Mouse (Mus musculus): ENCODE data around the gene Ckmt2. TPM values are rescaled to one million over a fixed set of nuclear protein-coding genes. Genes with fewer than 3 reads are reported as not detected.

Ckmt2 gene
- polyA plus RNA-seq (2015; fragmentation: Nextera tagmentation; extraction: Ambion mirVana): not detected in 2 replicates

DNA sequence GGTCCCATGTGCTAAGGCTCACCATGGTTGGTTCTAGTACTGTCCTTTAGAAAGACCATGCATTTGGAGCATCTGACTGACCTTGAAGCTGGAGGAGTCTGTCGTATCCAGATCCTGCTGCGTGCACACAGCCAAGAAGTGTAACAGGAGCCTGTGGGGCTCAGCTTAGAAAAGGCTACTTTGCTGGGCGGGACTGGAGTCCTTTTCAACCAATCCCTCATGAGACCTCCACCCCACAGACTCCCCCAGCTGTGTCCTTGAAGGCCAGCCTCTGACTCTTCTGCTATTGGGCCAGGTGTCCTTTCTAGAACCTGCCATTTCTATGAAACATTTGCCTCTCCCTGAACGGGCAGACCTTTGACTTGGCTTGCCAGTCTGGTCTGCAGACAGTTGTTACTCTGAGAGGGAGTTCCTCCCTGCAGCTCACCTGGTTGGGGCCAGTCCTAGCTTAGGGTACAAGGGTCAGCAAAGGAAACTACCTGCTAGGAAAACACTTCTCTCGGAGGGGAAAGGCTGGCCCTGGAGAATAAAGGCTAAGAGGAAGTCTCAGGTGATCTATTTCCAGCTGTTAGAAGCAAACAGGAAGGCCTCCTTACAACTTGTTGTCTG is at the start of gene Ckmt2:
Gene Ckmt2, minus strand, starts transcription at position 145 of the 609 bp plus-strand sequence.
- Histone ChIP-seq H3K27ac (no peak within 1 kb of the TSS), H3K4me3 (no peak within 1 kb of the TSS), H3K36me3 (replicated peaks) (no peaks in the 10 kb centered on the region), H3K4me1 (no peaks in the 10 kb centered on the region), H3K9me3 (no peaks in the 10 kb centered on the region), H3K4me2 (no peak within 1 kb of the TSS), H3K27me3 (replicated peaks) (no peaks in the 10 kb centered on the region), H3K9ac (no peak within 1 kb of the TSS)
- ATAC-seq (replicated peaks): no peak
- 81% methylated on average over 5 of the region's 5 CpGs for WGBS

DNA sequence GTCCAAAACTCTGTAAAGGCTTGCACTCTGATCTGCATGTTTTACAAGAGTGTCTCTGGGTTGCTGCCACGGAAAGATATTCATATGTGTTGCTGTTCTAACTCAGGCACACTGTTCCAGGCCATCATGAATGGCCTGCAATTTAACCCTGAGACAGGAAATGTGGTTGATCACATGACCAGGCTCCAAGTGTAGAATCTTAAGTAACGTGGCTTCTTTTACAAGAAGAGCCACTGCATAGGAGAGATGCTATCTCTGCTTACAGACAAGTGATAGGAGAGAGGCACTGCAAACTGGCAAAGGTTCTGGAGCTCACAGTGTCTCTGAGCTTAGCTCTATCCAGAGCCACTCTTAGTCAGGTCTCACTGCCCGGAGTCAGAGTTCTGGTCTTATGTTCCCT is 44.3 kb upstream of the Ckmt2 start:
- Histone ChIP-seq H3K4me1 (no peaks in the 10 kb centered on the region; the same call in 1 of the 2 replicates), H3K9ac (no peak overlapping the region), H3K4me3 (no peak overlapping the region), H3K4me2 (no peak overlapping the region), H3K27me3 (replicated peaks) (no peaks in the 10 kb centered on the region), H3K27ac (no peak overlapping the region), H3K9me3 (no peaks in the 10 kb centered on the region), H3K36me3 (replicated peaks) (no peaks in the 10 kb centered on the region)
- no peak for ATAC-seq (replicated peaks)
- 80% methylated on average over 3 of the region's 3 CpGs for WGBS

DNA sequence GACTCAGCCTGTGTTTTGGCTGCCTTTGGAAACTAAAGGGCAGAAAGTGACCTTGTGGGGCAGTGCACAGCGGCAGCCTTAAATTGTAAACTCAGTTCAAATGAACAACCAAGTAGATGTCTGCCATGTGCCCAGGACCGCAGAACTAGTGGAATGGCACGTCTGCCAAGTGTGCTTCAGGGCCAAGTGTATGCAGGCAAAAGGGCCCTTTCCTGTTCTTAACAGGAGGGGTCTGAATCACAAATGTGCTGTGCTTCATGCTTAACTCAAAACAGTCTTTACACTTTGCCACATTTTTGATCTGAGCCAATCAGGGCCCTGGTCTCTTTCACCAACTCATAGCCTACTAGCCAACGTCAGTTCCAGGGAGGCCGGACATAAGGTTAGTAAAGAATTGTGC is 42.1 kb upstream of the Ckmt2 start:
- 84% methylated on average over 5 of the region's 5 CpGs for WGBS

DNA sequence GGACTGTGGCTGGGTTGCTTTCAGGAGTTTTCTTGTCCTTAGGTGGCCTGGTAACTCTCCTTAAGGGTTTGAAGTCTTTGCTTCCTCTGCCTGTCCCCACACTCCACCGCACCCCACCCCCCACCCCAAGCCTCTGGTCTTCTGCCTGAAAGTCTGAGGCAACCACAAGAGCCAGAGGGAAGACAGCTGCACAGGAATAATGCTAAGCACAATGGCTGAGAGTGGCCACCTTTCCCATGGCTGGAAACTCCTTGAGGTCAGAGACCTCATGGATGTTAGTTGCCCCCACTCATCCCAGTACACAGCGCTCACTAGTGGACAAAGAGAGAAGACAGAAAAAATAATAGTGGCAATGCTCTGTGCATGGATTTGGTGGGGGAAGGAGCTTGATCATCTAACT is 41.1 kb upstream of the Ckmt2 start:
- 89% methylated on average over 2 of the region's 2 CpGs for WGBS
- no peak overlapping the region for H3K4me3 ChIP-seq
- no peaks in the 10 kb centered on the region for H3K9me3 ChIP-seq
- no peak overlapping the region for H3K27ac ChIP-seq
- ATAC-seq (replicated peaks): no peak
- H3K36me3 ChIP-seq (replicated peaks): no peaks in the 10 kb centered on the region
- H3K9ac ChIP-seq: no peak overlapping the region
- H3K27me3 ChIP-seq (replicated peaks): no peaks in the 10 kb centered on the region
- H3K4me1 ChIP-seq: peaks cover 6% of the 10 kb centered on the region
- no peak overlapping the region for H3K4me2 ChIP-seq

More for the DNA sequence above, 42.1 kb upstream of the Ckmt2 start:
- H3K4me2 ChIP-seq: no peak overlapping the region
- H3K9ac ChIP-seq: no peak overlapping the region
- no peaks in the 10 kb centered on the region for H3K36me3 ChIP-seq (replicated peaks)
- no peak for ATAC-seq (replicated peaks)
- no peak overlapping the region for H3K4me3 ChIP-seq
- H3K27me3 ChIP-seq (replicated peaks): no peaks in the 10 kb centered on the region
- H3K9me3 ChIP-seq: no peaks in the 10 kb centered on the region
- peaks cover 6% of the 10 kb centered on the region for H3K4me1 ChIP-seq
- H3K27ac ChIP-seq: no peak overlapping the region

DNA sequence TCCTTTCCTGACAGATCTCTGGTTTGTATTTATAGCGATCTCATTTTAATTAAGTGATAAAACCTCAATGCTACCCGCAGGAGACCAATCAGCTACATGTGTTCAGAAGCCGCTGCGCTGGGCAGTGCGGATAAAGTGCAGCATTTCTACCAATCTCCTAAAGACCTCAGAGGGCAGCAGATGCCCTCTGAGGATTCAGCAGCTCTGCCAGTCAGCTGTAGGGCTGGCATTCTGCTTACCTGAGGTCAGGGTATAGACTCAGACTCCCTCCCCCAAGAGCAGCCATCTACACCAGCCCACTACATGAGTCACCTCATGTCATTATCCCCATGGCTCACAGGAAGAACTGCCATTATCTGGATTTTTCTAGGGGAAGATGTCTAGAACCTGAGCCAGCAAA is 39.6 kb upstream of the Ckmt2 start:
- no peaks in the 10 kb centered on the region for H3K36me3 ChIP-seq (replicated peaks)

DNA sequence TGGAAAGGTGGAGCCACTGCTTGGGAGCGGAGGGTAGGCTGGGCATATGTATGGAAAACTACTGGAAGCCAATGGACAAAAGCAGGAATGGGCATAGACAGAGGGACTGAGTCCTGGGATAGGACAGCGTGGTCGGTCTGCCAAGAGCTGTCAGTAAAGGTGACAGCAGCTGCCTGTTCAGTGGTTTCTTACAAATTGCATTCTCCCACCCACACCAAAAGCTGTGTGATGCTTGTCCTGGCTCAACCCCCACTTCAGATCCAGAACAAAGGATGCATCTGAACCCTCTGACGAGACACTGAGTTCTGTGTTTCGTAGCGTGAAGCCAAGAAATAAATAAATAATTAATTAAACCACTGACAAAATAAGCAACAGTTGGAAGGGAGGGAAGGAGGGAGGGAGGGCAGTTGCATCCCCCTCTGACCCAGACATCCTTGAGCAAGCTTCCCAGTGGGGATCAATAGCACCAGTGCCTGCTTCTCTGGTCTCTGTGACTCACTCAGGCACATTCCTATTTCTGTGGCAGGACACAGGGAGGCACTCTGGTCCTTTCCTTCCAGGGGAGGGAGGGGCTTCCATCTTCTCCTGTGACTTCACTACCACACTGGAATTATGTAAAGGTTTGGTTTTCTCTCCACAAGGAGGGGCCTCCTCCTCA is 39.0 kb upstream of the Ckmt2 start:
- peak overlapping the region; percentile 20; the same call in 1 of the 2 replicates for H3K4me2 ChIP-seq
- no peak overlapping the region for H3K27ac ChIP-seq

More for the DNA sequence above, 39.6 kb upstream of the Ckmt2 start:
- H3K27ac ChIP-seq: no peak overlapping the region
- no peaks in the 10 kb centered on the region for H3K9me3 ChIP-seq
- no peak overlapping the region for H3K9ac ChIP-seq
- peaks cover 6% of the 10 kb centered on the region for H3K4me1 ChIP-seq
- H3K4me3 ChIP-seq: no peak overlapping the region
- 90% methylated on average over 5 of the region's 5 CpGs for WGBS
- ATAC-seq (replicated peaks): peak; percentile 38
- H3K27me3 ChIP-seq (replicated peaks): no peaks in the 10 kb centered on the region
- no peak overlapping the region for H3K4me2 ChIP-seq

DNA sequence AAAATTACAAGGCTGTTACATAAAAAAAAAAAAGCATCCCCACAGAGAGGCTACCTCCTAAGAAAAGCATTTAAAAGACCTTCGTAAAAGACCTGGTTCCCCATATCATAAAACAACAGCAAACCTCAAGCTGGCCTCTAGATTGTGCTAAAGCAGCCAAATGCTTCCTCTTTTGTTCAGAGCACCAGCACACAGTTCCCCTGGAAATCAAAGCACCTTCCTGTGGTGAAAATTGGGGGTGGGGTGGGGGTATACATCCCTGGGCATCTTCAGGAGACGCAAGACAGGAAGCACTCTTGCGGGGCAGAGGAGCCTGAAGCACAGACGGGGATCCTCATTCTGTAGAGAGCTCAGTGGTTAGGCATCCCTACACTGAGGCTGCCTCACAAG is 38.5 kb upstream of the Ckmt2 start:
- no peak overlapping the region for H3K27ac ChIP-seq

More for the DNA sequence above, 39.0 kb upstream of the Ckmt2 start:
- Histone ChIP-seq H3K36me3 (replicated peaks) (no peaks in the 10 kb centered on the region), H3K27me3 (replicated peaks) (no peaks in the 10 kb centered on the region), H3K9ac (no peak overlapping the region), H3K4me3 (no peak overlapping the region), H3K9me3 (no peaks in the 10 kb centered on the region), H3K4me1 (peaks cover 6% of the 10 kb centered on the region)
- WGBS: 41% methylated on average over 6 of the region's 6 CpGs
- peak; percentile 82 for ATAC-seq (replicated peaks)

DNA sequence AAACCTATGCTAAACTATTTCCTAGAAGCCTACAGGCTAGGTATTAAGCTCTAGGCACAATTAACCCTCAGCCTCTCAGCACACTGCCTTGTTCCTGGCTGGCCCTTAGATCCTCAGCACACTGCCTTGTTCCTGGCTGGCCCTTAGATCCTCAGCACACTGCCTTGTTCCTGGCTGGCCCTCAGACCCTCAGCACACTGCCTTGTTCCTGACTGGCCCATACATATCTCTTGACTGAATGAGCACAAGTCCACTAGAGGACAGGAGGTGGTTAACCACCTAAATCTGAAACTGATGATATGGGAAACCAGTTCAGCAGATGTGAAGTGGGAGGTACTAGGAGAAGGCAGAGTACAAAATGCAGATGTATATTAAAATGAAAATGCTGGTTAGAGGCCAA is 35.0 kb upstream of the Ckmt2 start:
- Histone ChIP-seq H3K27me3 (replicated peaks) (no peaks in the 10 kb centered on the region), H3K9ac (no peak overlapping the region), H3K4me1 (peaks cover 6% of the 10 kb centered on the region), H3K27ac (no peak overlapping the region), H3K9me3 (no peaks in the 10 kb centered on the region), H3K4me3 (no peak overlapping the region), H3K4me2 (no peak overlapping the region), H3K36me3 (replicated peaks) (no peaks in the 10 kb centered on the region)
- no peak for ATAC-seq (replicated peaks)

More for the DNA sequence above, 38.5 kb upstream of the Ckmt2 start:
- no peaks in the 10 kb centered on the region for H3K36me3 ChIP-seq (replicated peaks)
- peaks cover 6% of the 10 kb centered on the region for H3K4me1 ChIP-seq
- H3K27me3 ChIP-seq (replicated peaks): no peaks in the 10 kb centered on the region
- H3K9me3 ChIP-seq: no peaks in the 10 kb centered on the region
- H3K9ac ChIP-seq: no peak overlapping the region
- H3K4me3 ChIP-seq: no peak overlapping the region
- ATAC-seq (replicated peaks): peak; percentile 31
- peak overlapping the region; percentile 20; the same call in 1 of the 2 replicates for H3K4me2 ChIP-seq
- WGBS: 31% methylated on average over 4 of the region's 4 CpGs

DNA sequence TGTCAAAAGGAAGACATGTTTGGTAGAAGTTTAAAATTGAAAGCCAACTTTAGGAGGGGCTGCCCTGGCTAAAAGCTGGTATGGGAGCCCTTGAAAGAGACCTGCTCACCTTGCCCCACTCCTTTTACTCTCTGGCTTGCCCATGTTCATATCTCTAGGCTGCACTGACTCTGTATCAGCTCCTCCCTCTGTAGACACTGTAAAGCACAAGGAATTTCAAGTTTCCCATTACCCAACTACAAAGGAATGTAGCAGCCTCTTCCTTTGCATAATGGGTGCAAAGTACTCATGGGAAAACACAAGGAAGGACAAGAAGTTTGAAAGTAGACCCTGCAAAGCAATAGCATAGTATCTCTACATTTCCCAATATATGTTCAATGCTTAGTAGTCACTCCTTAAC is 34.5 kb upstream of the Ckmt2 start:
- Histone ChIP-seq H3K4me2 (no peak overlapping the region), H3K27ac (no peak overlapping the region), H3K9ac (no peak overlapping the region), H3K4me1 (peaks cover 6% of the 10 kb centered on the region), H3K36me3 (replicated peaks) (no peaks in the 10 kb centered on the region), H3K27me3 (replicated peaks) (no peaks in the 10 kb centered on the region), H3K4me3 (no peak overlapping the region), H3K9me3 (no peaks in the 10 kb centered on the region)
- no peak for ATAC-seq (replicated peaks)

DNA sequence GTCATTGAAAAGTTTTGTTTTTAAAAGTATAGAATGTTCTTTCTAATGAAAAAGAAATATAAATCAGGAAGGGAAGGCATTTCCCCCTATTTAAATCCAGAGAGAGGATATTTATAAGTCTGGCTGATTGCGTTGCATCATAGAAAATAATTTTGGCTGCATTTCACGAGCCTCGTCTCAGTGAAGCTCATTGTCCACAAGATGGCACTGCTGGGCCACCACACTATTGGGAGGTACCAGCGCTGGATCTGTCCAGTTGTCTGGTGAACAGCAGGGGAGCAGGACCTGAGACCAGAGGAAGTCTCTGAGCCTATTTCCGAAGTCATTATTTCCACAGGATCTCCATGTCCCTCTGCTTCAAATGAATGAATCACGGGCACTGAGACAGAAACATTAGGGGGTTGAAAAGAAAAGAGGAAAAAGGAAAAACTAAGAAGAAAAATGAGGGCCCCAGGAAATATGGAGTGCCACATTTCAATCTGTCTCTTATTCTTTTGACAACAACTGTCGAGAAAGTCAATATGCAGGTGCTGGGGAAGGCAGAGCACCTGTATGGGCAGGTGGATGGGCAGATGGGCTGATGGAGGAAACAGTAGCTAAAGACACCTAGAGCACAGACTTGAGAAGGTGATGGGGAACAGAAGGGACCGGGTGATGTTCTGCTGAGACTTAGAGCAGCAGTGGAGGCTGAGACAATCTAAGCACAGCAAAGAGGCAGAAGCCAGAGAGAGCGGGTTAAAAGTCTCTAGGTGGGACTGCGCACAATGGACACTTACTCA is 31.7 kb upstream of the Ckmt2 start:
- Histone ChIP-seq H3K36me3 (replicated peaks) (no peaks in the 10 kb centered on the region), H3K9me3 (no peaks in the 10 kb centered on the region), H3K27me3 (replicated peaks) (no peaks in the 10 kb centered on the region), H3K4me2 (no peak overlapping the region), H3K4me1 (no peaks in the 10 kb centered on the region), H3K27ac (no peak overlapping the region), H3K4me3 (no peak overlapping the region), H3K9ac (no peak overlapping the region)
- ATAC-seq (replicated peaks): peak; percentile 94
- 36% methylated on average over 10 of the region's 10 CpGs for WGBS

DNA sequence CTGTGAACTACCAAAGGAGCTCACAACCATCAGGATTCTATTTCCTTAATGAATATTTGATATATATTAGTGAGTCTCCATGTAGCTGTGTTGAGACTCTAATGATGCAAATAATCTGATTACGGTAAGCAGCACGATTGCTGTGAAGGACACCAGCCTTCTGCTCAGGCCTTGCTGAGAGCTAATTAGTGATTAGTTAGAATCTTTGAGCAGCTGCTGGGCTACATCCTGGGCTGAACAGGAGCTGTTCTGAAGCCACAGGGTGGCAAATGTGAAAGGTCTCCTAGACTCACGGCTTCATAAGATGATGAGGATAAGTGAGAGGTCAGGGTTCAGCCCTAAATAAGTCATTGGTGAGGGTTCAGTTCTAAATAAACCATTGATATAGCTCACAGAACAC is 29.7 kb upstream of the Ckmt2 start:
- no peaks in the 10 kb centered on the region for H3K9me3 ChIP-seq
- no peak overlapping the region for H3K4me2 ChIP-seq
- H3K4me3 ChIP-seq: no peak overlapping the region
- no peaks in the 10 kb centered on the region for H3K36me3 ChIP-seq (replicated peaks)
- H3K9ac ChIP-seq: no peak overlapping the region
- no peaks in the 10 kb centered on the region for H3K27me3 ChIP-seq (replicated peaks)
- H3K4me1 ChIP-seq: no peaks in the 10 kb centered on the region
- WGBS: 62% methylated on average over 3 of the region's 3 CpGs
- no peak for ATAC-seq (replicated peaks)
- H3K27ac ChIP-seq: no peak overlapping the region

DNA sequence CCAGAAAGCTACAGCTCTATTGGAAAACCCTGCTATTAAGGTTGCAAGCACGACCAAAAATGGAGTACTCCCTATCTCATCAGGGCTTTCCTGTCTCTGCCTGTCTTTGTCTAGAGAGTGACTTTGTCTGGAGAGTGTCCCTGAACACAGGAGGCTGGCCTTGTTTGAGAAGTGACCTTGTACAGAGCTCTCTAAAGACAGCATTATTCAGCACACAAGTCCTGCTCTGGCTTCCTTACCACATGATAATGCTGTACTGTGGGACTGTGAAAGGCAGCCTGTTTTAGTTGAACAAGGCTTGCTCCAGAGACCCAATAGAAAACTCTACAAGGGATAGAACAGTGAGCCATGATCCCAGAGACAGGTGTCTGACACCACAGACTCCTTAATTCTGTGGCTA is 19.8 kb upstream of the Ckmt2 start:
- Histone ChIP-seq H3K4me3 (no peak overlapping the region), H3K27ac (no peak overlapping the region), H3K4me2 (no peak overlapping the region), H3K9ac (no peak overlapping the region), H3K4me1 (no peaks in the 10 kb centered on the region), H3K27me3 (replicated peaks) (no peaks in the 10 kb centered on the region), H3K36me3 (replicated peaks) (no peaks in the 10 kb centered on the region), H3K9me3 (no peaks in the 10 kb centered on the region)
- no peak for ATAC-seq (replicated peaks)
- WGBS: 75% methylated on average over 1 of the region's 1 CpGs
